Mouse (Mus musculus) kidney, embryonic 14.5 days (tissue): ENCODE measurements at regions not wholly inside any gene's neighbourhood (a gene's known extent, or its start where the extent isn't known, plus 50 kb on each side); places are given as distances from the start of the nearest gene placed in this dataset.
"Not testable (repeated sequence)": the region's sequence is repeated elsewhere in the genome, so short reads cannot be mapped to it uniquely, and the experiment has no call there.

Experiments used
- ATAC-seq: fragments of 200-750 bp; cut with Nextera tagmentation; 2 replicates; pipeline ENCODE4 v1.8.0; 2017; ENCODE audit warnings: moderate number of reproducible peaks, mild to moderate bottlenecking, moderate TSS enrichment, moderate library complexity; ENCODE audit not compliant: low FRiP score, low TSS enrichment
- H3K27ac ChIP-seq: fragments of 300-500 bp; sonication (generic); 2 replicates; pipeline ENCODE4 v1.5.1; 2014; ENCODE audit warnings: low read depth, mild to moderate bottlenecking, low read length, moderate library complexity, mixed read lengths
- H3K27me3 ChIP-seq: fragments of 300-500 bp; sonication (generic); 2 replicates; pipeline ENCODE4 v1.6.1; 2014; ENCODE audit warnings: mild to moderate bottlenecking, low read length; ENCODE audit not compliant: control insufficient read depth, insufficient read depth
- H3K36me3 ChIP-seq: fragments of 300-500 bp; sonication (generic); 2 replicates; pipeline ENCODE4 v1.6.1; 2014; ENCODE audit warnings: low read length, mixed read lengths; ENCODE audit not compliant: control insufficient read depth, insufficient read depth
- H3K4me1 ChIP-seq: fragments of 300-500 bp; sonication (generic); 2 replicates; pipeline ENCODE4 v1.6.1; 2014; ENCODE audit warnings: low read length, mixed read lengths; ENCODE audit not compliant: control insufficient read depth, insufficient read depth
- H3K4me2 ChIP-seq: fragments of 300-500 bp; sonication (generic); replicated peaks from 2 replicates; pipeline ENCODE4 v1.6.1; 2014; ENCODE audit warnings: low read depth, mild to moderate bottlenecking, low read length
- H3K4me3 ChIP-seq: fragments of 300-500 bp; sonication (generic); 2 replicates; pipeline ENCODE4 v1.5.1; 2014; ENCODE audit warnings: mild to moderate bottlenecking, low read length
- H3K9ac ChIP-seq: fragments of 300-500 bp; sonication (generic); 2 replicates; pipeline ENCODE4 v1.6.1; 2014; ENCODE audit warnings: low read depth, mild to moderate bottlenecking, low read length, moderate library complexity
- H3K9me3 ChIP-seq: fragments of 300-500 bp; sonication (generic); 2 replicates; pipeline ENCODE4 v1.6.1; 2016; ENCODE audit warnings: low read length; ENCODE audit not compliant: control insufficient read depth
- WGBS: fragments of 180-500 bp; shearing (Covaris S2); extraction: QIAGEN DNeasy Blood & Tissue Kit; methylation state at CpG from one replicate; pipeline ENCODE4 v1.1.7; 2014; 5-methylcytosine and 5-hydroxymethylcytosine counted together

GRCm38 (mm10) chr13:26959534-26960100 lies 97.8 kb upstream of the Prl start:
- WGBS: 71% methylated on average over 4 of the region's 4 CpGs
- Histone ChIP-seq H3K4me1 (no peaks in the 10 kb centered on the region), H3K9ac (no peak overlapping the region), H3K27me3 (no peaks in the 10 kb centered on the region), H3K27ac (no peak overlapping the region), H3K9me3 (no peaks in the 10 kb centered on the region), H3K4me2 (no peak overlapping the region), H3K4me3 (no peak overlapping the region), H3K36me3 (no peaks in the 10 kb centered on the region)
- no peak for ATAC-seq

GRCm38 (mm10) chr13:26960531-26960930 lies 96.8 kb upstream of the Prl start:
- not testable (repeated sequence) for H3K4me1 ChIP-seq, H3K4me2 ChIP-seq, H3K27me3 ChIP-seq, H3K9me3 ChIP-seq, H3K9ac ChIP-seq, H3K4me3 ChIP-seq, H3K27ac ChIP-seq, H3K36me3 ChIP-seq, ATAC-seq

GRCm38 (mm10) chr13:26976024-26976423 lies 81.3 kb upstream of the Prl start:
- no peak for ATAC-seq
- 98% methylated on average over 1 of the region's 1 CpGs for WGBS
- no peaks in the 10 kb centered on the region for H3K9me3 ChIP-seq

GRCm38 (mm10) chr13:26980475-26980874 lies 76.9 kb upstream of the Prl start:
- Histone ChIP-seq H3K9me3 (no peaks in the 10 kb centered on the region), H3K27me3 (no peaks in the 10 kb centered on the region), H3K4me1 (no peaks in the 10 kb centered on the region), H3K36me3 (no peaks in the 10 kb centered on the region), H3K27ac (no peak overlapping the region), H3K4me3 (no peak overlapping the region), H3K4me2 (no peak overlapping the region), H3K9ac (no peak overlapping the region)
- ATAC-seq: no peak
- 89% methylated on average over 1 of the region's 1 CpGs for whole genome bisulfite sequencing

More at GRCm38 (mm10) chr13:26976024-26976423, 81.3 kb upstream of the Prl start:
- Histone ChIP-seq H3K36me3 (no peaks in the 10 kb centered on the region), H3K9ac (no peak overlapping the region), H3K4me2 (no peak overlapping the region), H3K4me3 (no peak overlapping the region), H3K4me1 (no peaks in the 10 kb centered on the region), H3K27ac (no peak overlapping the region), H3K27me3 (no peaks in the 10 kb centered on the region)
